Mouse (Mus musculus): ENCODE data around the gene Ppm1l.

The Ppm1l gene

DNA sequence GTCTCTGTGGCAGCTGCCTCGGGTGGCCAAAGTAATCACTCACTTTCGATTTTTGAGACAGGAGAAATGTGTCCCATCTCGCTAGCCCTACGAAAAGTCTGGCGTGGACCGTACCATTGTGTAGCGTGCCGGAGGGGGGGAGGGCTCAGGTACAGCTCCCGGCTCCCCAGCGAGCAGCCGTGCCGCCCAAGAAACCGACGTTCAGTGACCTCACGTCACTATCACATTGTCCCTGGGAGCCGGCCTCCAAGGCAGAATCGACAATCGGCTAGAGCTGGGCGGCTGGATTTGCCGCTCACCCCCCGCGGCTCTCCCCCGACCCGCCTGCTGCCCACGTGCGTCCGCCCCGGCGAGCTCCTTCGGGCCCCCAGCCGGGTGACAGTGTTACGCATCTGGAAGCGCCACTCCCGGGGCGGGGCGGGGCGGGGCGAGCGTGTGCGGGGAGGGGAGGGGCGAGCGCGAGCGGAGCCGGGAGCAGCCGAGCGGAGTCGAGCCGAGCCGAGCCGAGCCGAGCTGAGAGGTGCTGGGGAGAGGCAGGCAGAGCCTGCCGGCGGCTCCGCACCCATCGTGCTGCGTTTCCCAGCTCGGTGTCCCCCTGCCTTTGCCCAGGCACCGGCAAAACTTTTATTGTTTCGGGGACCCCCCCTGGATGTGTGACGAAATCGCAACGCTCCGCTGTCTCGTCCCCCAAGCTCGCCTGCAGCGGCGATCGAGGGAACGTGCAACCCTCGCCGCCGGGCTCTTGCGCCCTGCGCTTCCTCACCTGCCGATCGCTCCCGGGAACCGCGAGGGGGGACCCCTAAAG lies at the start of gene Ppm1l:
Ppm1l (plus strand) TSS at position 471 of the 805 bp plus-strand sequence.
- DNase-seq, result peak; percentile 94

DNA sequence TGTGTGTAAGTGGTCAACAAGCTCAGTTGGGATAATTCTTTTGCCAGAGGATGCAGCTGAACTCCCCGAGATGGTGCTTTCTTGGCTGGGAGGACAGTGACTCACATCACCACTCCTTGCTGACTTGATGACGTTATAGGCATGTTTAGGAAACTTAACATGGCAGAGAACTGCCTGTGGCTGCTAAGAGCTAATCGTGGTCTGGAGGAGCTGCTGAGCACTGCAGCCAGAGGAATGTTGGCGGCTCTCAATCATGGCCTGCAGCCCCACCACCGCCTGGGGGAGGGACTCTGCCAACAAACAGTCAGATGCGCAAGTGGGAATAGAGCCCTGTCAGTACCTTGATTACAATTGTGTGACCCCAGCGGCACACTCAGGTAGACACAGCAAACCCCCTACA lies 44.8 kb upstream of the Ppm1l start:
- DNase-seq, result no peak

DNA sequence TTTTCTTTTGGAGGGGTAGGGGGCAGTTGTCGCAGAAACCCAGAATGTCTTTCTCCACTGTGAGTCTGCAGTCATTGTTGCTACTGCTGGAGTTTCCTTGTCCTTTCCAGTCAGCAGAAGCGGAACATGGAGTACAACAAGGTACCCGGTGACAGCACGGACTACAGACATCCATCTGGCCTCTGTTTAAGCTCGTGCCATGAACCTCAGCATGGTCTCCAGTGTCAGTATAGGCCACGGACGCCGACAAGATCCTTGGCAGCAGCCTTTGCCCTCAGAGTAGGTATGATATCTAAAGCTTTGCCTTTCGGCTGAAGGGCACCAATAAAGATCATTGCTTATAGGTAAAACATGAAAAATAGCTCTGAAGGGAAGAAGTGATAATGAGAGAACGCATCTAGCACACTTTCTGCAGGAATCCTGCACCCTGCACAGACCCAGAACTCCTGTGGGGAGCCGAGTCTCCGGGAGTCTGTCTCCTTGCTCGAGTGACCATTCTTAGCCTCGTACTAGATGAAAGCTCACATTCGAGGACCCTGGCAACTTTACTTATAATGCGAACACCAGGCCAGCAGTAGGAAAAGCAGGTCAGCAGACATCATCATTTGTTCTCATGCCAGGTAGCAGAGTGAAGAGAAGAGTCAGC lies 42.5 kb upstream of the Ppm1l start:
- no peak for DNase-seq

DNA sequence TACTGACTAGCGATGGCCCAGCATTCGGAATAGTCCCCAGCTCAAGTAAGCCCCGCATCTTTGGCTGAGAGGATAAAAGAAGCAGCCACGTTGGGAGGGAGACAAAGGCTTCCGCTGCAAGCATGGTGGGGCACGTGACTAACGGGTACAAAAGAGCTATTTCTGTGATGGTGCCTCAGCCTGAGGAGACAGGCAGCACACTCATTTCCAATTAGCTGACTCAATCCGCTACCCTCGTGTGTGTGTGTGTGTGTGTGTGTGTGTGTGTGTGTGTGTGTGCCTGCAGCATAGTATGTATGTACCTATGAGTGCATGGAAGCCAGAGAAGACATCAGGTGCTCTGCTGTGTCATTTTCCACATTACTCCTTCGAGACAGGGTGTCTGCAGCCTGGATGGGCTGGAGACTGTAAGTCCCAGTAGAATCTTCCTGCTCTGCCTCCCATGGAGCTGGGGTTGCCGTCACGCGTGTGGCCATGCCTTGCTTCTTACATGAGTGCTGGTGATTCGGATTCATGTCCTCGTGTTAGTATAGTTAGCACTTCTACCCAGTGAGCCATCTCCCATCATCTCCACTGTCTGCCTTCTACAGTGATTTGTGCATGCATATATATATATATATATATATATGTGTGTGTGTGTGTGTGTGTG lies 41.9 kb upstream of the Ppm1l start:
- no peak for DNase-seq

DNA sequence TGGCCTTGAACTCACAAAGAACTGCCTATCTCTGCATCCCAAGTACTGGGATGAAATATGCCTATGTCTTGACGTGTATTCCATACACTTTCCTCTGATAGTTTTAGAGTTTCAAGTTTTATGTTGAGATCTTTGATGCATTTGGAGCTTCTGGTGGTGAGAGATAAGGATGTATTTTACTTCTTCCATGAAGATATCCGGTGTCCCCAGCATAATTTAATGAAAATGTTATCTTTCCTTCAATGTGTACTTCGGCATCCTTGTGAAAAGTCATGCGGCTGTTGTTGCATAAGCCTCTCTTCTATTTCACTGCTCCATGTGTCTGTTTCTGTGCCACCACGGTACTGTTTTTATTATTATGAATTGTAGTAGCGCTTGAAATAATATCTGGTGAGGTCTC lies 38.0 kb upstream of the Ppm1l start:
- no peak for DNase-seq

DNA sequence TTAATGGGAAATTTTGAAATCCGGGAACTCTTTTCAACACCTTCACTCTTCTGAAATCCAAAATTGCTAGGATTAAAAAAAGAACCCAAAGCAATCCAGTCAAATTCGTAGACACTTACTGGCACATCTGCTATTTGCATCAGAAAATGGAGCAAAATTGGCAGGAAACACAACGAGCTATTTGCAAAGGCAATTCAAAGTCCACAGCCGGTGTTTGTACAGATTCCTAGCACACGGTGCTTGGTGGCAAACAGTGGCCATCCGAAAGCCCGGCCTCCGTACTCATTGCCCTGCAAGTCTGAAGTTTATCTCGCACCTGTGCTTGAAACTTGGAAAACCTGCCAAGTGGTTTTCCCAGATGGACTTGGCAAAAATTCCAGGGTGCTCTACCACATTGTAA lies 34.3 kb upstream of the Ppm1l start:
- DNase-seq, result no peak

DNA sequence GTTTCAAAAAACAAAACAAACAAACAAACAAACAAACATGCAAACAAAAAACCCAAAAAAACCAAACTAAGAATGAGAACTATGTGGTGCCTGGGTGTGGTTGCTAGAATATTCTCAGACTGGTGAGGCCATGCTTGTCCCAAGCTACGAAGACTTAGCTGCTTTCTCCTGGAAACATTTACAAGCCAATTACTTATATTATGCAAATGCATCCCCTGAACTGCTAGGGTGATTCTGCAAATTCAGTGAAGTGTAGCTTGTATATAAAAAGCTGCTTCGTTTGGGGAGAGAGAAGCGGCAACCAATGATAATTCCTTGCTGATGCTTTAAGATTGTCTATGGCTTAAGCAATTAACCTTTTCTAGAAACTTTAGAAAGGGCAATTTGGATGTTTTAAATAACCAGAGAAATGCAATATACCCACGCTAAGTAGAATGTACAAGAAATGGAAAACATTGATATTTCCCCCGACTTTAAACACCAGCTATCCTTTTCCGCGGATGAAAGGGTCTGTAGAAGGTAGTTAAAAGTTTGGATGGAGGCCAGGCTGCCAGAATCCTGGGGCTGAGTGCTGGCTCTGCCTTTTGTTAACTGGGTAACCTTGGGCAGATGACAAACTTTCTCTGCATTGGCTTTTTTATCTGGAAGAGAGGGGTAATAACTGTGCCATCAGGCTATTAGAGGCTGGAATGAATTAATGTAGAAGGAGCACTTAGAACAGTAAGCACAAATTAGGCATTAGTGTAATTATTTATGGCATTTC lies 33.4 kb upstream of the Ppm1l start:
- DNase-seq, result no peak

DNA sequence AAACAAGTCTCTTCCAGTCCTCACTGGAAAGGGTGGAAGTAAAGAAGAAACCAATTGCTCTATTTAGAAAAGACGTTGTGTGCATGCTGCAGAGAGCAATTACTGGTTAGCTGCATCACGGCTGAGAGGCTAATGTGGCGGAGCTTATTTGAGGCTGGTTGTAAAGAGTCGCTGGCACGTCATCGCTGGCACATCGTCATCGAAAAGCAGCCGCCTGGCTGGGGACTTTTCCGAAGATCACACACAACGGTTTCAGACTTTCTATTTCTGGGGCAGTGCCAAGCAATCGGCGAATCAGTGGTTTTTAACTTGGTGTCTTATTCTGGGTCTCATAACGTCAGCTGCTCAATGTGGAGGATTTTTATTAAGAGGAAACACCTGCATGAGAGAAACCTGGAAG lies 26.8 kb upstream of the Ppm1l start:
- peak; percentile 60 for DNase-seq

DNA sequence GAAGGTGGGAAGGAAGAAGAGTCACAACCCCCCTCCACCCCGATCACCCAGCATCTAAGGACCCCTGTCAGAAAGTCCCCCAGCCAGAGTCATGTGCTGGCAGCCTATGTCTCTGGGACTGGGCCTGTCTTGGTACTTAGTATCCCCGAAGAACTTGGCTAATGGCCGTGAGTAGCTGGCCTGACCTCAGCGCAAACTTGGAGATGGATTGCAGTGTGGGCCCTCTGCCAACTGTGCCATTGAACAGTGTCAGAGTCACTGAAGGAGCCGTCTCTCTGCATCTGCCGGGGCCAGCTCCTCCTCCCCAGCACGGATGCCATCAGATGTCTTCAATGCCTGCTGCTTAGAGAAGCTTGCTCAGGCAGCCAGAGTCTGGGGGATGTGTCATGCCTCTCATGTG lies 26.4 kb upstream of the Ppm1l start:
- peak; percentile 50 for DNase-seq

DNA sequence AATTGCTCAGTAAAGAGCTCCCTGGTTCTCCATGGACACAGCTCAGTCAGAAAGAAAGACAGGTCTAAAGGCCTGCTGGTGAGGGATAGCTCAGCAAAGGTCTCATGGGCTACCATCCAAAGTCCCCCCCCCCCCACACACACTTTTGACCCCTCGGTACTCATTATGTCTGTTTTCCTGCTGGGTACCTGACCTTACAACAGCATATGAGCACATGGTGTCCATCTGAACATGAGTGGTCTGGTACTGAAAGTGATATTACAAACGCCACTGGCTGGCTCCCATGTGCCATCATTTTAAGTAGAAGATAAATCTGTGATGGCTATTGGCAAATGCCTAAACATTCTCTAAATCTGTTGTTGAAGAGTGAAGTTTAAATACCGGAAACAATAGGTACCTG lies 25.8 kb upstream of the Ppm1l start:
- DNase-seq, result no peak

DNA sequence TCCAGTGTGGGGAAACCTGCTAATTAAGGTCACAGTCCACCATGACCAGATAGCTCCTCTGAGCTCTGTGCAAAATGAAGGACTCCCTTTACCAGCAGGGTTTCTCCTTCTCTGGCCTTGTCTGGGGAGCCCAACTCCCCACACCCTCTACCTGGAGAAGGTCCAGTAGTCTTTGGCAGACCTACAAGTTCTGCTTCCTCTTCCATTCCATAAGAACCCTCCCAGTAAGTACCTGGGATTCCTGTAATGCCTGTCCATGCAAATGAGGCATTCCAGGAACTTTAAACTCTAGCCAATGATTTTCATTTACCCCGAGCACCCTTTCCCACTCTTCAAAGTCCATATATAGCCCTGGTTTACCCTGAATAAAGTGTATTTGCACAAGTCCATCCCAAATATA lies 24.0 kb upstream of the Ppm1l start:
- DNase-seq, result no peak

DNA sequence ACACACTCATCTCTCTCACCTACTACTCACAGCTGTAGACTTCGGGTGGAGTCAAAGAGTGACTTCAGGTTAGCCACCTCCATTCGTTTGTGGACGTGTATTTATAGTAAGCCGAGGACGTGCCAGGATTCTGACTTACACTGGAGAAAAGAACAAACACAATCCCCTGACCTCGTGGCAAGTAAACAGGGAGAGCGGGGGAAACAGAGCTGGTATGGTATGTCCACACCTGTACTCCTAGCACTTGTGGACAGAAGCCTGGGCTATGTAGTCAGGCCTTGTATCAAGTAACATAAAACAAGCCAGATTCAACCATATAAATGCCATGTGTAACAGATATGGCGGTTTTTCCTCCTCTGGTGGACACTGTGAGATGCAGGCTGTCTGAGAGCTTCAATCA lies 20.4 kb upstream of the Ppm1l start:
- DNase-seq, result no peak

DNA sequence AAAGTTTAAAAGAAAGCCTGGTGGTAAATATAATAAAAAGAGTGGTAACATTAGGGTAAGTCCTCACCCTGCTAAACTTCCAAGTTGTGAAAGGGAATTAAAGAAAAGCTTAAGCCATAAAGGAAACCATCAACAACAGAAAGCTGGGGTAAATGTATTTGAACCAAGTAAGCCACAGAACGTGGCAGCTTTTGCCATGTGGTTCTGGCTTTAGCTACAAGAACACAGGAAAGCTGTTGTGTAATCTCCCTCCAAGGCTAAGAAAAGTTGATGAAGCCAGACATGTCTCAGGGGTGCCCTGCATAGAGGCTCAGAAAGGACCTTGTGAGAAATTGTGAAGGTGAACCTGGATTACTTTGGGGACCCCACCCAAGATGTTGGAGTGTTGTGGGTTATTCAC lies 16.5 kb upstream of the Ppm1l start:
- DNase-seq, result no peak

DNA sequence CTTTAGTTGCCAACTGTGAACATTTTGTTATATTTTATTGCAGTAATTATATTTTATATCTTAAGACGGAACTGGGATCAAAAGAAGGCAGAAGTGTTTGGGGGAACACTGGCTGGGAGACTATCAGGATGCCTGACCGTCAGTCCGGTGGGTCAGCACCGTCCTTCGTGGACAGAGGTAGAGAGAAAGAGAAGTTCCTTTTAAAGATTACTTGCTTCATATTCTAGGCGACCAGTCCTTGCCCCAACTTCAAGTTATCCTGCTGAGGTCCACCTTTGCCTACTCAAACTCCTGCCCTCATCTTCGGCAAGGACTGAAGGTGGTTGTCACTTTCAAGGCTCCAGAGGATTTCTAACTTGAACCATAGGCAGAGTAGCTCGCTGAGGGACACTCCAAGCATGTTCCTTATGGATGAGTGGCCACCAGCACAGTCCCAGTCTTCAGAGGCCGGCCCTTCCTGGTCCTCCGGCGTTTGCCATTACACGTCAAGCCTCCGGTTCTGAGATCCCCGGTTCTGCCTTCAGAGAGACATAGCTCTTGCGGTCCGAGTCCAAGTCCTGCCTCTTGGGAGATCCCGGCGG lies 761 bp upstream of the Ppm1l start:
- no peak for DNase-seq

DNA sequence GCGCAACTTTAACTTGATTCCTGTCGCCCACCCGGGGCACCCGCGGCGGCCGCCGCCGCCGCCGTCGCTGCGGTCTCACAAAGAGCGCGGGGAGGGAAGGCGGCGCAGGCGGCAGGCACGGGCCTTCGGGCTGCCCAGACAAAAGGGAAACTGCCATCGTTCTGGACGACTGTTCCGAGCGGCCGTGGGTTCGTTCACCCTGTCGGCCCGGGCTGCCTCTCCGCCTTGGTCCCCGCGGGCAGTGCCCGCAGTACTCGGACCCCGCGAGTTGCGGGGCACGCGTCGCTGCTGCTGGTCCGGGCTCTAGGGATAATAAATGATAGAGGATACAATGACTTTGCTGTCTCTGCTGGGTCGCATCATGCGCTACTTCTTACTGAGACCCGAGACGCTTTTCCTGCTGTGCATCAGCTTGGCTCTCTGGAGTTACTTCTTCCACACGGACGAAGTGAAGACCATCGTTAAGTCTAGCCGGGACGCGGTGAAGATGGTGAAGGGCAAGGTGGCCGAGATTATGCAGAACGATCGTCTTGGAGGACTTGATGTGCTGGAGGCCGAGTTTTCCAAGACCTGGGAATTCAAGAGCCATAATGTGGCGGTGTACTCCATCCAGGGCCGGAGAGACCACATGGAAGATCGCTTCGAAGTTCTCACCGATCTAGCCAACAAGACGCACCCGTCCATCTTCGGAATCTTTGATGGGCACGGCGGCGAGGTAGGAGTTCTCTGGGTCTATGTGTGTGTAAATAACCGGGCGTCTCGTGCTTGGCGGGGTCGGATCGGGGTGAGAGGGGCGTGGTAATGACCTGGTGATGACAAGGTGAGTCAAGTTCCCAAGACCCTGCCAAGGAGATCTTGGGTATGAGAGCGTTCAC lies 827 bp downstream of the Ppm1l start:
- peak; percentile 38 for DNase-seq

DNA sequence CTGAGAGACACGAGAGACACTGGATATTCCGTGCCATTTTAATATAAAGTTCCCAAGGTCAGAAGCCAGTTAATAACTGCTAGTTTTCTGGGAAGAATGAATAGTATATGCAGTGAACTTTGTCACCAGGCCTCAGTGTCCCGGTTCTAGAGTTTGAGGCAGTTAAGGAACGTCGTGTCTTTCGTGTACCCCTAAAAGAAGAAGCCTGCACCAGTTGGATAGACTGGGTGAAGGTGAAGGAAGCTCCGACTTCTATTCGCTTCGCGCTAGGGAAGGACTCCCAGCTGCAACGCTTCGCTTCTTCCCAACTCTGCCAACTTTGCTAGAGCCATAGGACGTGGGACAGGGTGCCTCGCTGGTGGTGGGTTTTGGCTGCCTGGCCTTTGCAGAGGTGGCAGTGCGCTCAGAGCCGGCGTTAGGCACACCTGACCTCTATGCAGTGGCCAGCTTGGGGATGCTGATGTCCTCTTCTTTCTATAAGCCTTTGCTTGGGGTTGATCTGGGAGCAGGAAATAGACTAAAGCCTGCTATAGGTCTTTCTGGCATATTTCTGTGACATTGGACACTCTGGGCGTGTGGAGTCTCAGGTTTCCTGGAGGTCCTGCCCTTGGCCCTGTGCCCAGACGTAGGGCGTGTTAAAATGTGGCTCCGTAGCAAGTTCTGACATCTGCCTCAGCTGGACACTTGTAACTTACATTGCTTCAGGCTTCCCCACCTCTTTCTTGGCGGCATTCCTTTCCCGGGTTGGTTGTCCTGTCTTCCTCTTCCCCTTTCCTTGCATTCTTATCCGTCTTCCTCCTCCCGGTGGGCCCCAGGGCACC lies 1.7 kb downstream of the Ppm1l start:
- peak; percentile 28 for DNase-seq

DNA sequence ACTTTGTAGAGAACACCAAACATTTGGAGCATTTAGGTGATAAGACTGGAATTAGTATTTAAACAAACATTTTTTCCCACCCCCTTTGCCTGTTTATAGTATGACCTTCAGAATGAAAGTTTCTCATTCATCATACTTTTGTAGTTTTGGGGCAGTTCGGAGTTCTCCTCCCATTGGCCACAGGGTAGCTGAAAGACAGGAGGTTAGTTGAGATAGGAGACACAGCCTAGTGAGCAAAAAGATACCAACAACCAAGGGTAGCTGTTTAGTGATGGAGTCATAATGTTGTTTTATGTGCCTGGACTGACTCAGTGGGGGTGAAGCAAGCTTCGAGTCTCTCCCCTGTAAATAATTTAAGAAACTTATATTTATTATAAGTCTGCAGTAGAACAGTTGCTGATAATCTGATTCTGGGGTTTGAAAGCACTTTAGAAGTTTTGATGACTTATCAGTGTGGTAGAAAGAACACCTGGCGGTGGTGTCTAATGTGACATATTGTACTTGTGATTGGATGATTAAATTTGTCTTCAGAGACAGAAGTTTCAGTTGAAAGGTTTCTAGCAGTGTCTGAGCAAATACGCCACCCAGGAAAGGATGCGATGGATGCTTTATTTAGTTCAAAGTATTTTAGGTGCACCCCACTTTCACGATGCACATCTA lies 2.5 kb downstream of the Ppm1l start:
- DNase-seq, result no peak

DNA sequence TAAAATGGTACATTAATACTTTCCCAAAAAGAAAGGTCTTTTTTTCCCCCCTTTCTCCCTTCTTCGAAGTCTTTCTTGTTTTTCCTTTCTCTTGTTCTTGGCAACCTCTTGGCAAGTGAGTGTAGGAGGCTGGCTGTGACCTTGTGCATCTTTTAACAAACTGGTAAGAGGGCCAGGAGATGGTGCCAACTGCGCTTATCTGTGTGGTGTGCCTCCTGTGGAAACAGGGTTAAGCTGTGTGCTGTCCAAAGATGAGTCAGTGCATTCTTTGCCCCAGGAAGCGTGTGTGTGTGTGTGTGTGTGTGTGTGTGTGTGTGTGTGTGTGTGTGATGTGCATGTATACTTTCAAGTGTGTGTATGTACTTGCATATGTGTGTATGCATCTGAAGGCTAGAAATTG lies 7.3 kb downstream of the Ppm1l start:
- DNase-seq, result no peak

DNA sequence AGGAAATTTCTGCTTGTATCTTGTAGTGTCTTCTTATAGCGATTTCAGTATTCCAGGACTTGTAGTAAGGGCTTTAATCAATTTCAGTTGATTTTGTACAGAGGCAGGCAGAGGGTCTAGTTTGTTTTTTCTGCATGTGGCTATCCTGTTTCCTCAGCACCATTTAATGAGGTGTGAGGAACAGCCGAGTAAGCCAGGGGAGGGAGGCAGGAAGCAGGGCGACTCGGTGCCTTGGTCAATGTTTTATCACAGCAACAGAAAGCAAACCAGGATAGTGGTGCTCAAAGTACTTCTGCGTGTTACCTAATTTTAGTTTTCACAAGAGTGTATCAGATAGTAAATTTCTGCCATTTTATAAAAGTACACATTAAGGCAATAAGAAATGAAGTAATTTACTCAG lies 13.2 kb downstream of the Ppm1l start:
- no peak for DNase-seq

DNA sequence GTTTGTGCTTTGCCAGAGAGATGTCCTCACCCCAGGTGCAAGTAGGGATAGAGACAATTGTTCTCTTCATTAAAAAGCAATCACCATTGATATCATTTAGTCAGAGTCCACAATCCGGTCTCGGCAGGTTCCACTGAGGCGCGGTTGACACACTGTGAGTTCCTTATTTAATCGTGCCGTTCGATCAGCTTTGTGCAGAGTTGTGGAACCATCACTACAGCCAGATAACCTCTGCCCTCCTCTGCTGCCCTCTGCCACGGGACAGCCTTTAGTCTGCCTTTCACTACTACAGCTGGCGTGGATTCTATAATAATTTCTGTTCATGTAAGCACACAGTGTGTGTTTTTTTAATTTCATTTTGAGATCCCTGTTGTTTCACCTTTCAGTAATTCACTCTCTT lies 17.2 kb downstream of the Ppm1l start:
- DNase-seq, result no peak

DNA sequence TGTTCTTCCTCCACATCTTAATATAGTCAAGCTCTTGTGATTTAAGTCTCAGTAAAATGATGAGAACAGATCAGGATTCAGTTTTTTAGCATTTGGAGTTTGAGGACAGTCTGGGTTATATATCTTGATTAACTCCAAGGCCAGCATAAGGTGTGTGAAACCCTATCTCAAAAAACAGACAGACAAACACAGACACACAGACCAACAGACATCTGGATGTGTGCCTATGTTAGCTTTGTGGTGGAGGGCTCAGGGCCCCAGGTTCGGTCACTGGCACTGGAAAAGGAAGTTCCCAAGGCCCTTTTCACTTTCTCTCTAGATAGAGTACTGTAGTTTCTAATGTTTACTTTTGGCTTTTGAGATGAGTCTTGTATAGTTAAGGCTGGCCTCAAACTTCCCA lies 23.8 kb downstream of the Ppm1l start:
- no peak for DNase-seq
